Mouse (Mus musculus) hindbrain, embryonic 10.5 days (tissue): ENCODE measurements around the gene Gm28043. TPM values are rescaled to one million over a fixed set of nuclear protein-coding genes. Genes with fewer than 3 reads are reported as not detected.
A peak's percentile ranks its signal among the peaks of the same experiment; 100 is the strongest.

ENCODE experiments used
- DNase-seq: peaks from one replicate; pipeline ENCODE4 v3.0.0-alpha.2; 2017; ENCODE audit warnings: low spot score
- H3K27ac ChIP-seq: fragments of 300-500 bp; sonication (generic); 2 replicates; pipeline ENCODE4 v1.5.1; 2016; ENCODE audit warnings: mild to moderate bottlenecking, moderate library complexity
- H3K27me3 ChIP-seq: fragments of 300-500 bp; sonication (generic); 2 replicates; pipeline ENCODE4 v1.6.1; 2016; ENCODE audit warnings: mild to moderate bottlenecking; ENCODE audit not compliant: poor library complexity, insufficient read depth, severe bottlenecking
- H3K36me3 ChIP-seq: fragments of 300-500 bp; sonication (generic); 2 replicates; pipeline ENCODE4 v1.6.1; 2016; ENCODE audit warnings: mild to moderate bottlenecking, moderate library complexity
- H3K4me1 ChIP-seq: fragments of 300-500 bp; sonication (generic); replicated peaks from 2 replicates; pipeline ENCODE4 v1.6.1; 2016; ENCODE audit warnings: mild to moderate bottlenecking
- H3K4me3 ChIP-seq: fragments of 300-500 bp; sonication (generic); 2 replicates; pipeline ENCODE4 v1.5.1; 2016; ENCODE audit warnings: mild to moderate bottlenecking, moderate library complexity
- H3K9me3 ChIP-seq: fragments of 300-500 bp; sonication (generic); 2 replicates; pipeline ENCODE4 v1.6.1; 2016; ENCODE audit warnings: mild to moderate bottlenecking, moderate library complexity
- WGBS: fragments of 180-500 bp; shearing (Covaris S2); methylation state at CpG from one replicate; pipeline ENCODE4 v1.1.7; 2016; 5-methylcytosine and 5-hydroxymethylcytosine counted together
- polyA plus RNA-seq: library from polyadenylated mRNA; unstranded; fragments of >200 nt; fragmentation: Nextera tagmentation; extraction: Ambion mirVana; gene quantifications from 2 replicates; pipeline ENCODE4 v1.2.1, GENCODE M21; 2016

Gm28043 gene
- 2.8 and 3.3 TPM in 2 replicates for polyA plus RNA-seq

GRCm38 (mm10) chr17:29614115-29615023 is at the start of gene Gm28043, which contains the start of gene Rnf8:
Gene Gm28043, plus strand, starts transcription at chr17:29614876.
Gene Rnf8, plus strand, starts transcription at chr17:29614790.
- Histone ChIP-seq H3K4me3 (peak within 1 kb of the TSS; percentile 99), H3K27ac (peak within 1 kb of the TSS; percentile 99), H3K36me3 (peaks cover 27% of the 10 kb centered on the region), H3K9me3 (no peaks in the 10 kb centered on the region), H3K4me1 (peaks cover 31% of the 10 kb centered on the region), H3K27me3 (no peaks in the 10 kb centered on the region)
- peak; percentile 94 for DNase-seq
- 2% methylated on average over 52 of the region's 52 CpGs for WGBS

GRCm38 (mm10) chr17:29565521-29565920 is 49.2 kb upstream of the Gm28043 start:
- Histone ChIP-seq H3K9me3 (no peaks in the 10 kb centered on the region), H3K4me1 (no peaks in the 10 kb centered on the region), H3K27ac (no peak overlapping the region), H3K4me3 (no peak overlapping the region), H3K36me3 (peaks cover 66% of the 10 kb centered on the region), H3K27me3 (no peaks in the 10 kb centered on the region)
- whole genome bisulfite sequencing = 98% methylated on average over 5 of the region's 5 CpGs
- no peak for DNase-seq

- Histone ChIP-seq H3K4me3 (no peak overlapping the region), H3K27ac (no peak overlapping the region), H3K36me3 (peaks cover 95% of the 10 kb centered on the region), H3K27me3 (no peaks in the 10 kb centered on the region), H3K4me1 (no peaks in the 10 kb centered on the region), H3K9me3 (no peaks in the 10 kb centered on the region)
- no peak for DNase-seq
- 86% methylated on average over 15 of the region's 15 CpGs for WGBS
Measured at GRCm38 (mm10) chr17:29568435-29568834, 46.2 kb upstream of the Gm28043 start.

- H3K36me3 ChIP-seq = peaks cover 97% of the 10 kb centered on the region
- WGBS = 86% methylated on average over 6 of the region's 6 CpGs
- H3K4me1 ChIP-seq = no peaks in the 10 kb centered on the region
- H3K27me3 ChIP-seq = no peaks in the 10 kb centered on the region
- H3K4me3 ChIP-seq = no peak overlapping the region
- H3K27ac ChIP-seq = no peak overlapping the region
- DNase-seq = no peak
- no peaks in the 10 kb centered on the region for H3K9me3 ChIP-seq
Measured at GRCm38 (mm10) chr17:29569831-29570230, 44.8 kb upstream of the Gm28043 start.

DNA sequence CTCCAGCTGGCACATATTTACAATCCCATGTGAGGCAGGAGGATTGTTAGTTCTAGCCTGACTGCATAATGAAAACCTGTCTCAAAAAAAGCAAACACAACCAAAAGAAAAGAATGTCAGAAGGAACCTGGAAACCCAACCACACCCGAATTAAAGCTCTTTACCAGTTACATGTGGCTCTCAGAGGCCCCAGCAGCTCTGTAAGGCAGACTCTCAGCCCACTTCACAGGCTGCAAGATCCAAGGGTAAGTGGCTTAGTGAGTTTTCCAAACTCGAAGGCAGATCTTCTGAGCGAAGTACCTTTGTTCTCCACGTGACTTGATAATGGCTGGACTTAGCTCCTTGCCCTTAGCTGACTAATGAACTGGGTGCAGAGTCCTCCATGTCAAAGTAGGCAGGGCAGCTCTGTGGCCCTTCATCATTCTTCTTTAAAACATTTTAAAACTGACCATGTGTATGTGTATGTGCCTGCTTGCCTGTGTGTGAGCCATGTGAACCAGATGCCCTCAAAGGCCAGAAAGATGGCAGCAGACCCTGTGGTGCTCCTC is 35.0 kb upstream of the Gm28043 start:
- H3K27ac ChIP-seq = no peak overlapping the region
- no peaks in the 10 kb centered on the region for H3K4me1 ChIP-seq
- 88% methylated on average over 4 of the region's 4 CpGs for WGBS
- H3K4me3 ChIP-seq = no peak overlapping the region
- H3K36me3 ChIP-seq = peaks cover 89% of the 10 kb centered on the region
- no peaks in the 10 kb centered on the region for H3K27me3 ChIP-seq
- H3K9me3 ChIP-seq = no peaks in the 10 kb centered on the region
- no peak for DNase-seq

DNA sequence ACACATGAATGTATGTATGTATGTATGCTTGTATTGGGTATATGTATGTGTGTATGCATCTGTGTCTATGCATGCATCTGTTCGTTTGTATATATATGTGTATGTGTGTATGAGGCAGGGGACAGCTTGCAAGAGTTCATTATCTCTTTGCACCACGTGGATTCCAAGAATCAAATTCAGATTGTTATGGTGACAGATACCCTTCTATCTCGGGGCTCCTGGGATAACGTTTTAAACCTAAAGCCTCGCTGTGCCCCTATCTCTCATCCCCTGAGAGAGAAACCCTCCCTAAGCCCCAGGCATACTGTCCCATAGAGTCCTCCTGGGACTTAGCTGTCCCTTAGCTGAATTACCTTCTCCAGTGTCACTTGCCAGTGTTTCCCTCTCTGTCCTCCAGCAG is 31.1 kb upstream of the Gm28043 start:
- Histone ChIP-seq H3K4me3 (no peak overlapping the region), H3K27me3 (no peaks in the 10 kb centered on the region), H3K9me3 (no peaks in the 10 kb centered on the region), H3K36me3 (peaks cover 74% of the 10 kb centered on the region), H3K4me1 (0 out of 2 replicates have a peak, but pooled peaks cover under 1% of the 10 kb centered on the region), H3K27ac (no peak overlapping the region)
- 88% methylated on average over 5 of the region's 5 CpGs for WGBS
- DNase-seq = no peak

DNA sequence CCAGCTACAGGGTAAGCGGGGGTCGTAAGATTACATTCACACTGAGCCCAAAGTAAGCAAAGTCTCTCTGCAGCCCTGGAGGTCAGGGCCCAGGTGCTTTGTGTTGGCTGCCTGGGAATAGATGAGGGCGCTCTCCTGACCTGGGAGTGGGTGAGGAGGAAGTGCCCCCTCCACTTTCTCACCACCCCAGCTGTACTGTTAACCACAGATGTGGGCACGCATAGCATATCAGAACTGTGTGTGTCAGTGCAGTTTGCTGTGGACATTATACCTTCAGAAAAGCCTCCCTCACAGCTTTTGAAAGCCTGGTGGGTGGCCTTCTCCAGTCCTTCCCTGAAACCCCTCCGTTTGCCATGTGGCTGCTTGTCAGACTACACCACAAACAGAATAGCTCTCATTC is 30.4 kb upstream of the Gm28043 start:
- H3K4me1 ChIP-seq = peaks cover 8% of the 10 kb centered on the region
- H3K27me3 ChIP-seq = no peaks in the 10 kb centered on the region
- DNase-seq = no peak
- 85% methylated on average over 5 of the region's 5 CpGs for WGBS
- H3K4me3 ChIP-seq = no peak overlapping the region
- no peak overlapping the region for H3K27ac ChIP-seq
- no peaks in the 10 kb centered on the region for H3K9me3 ChIP-seq
- peaks cover 66% of the 10 kb centered on the region for H3K36me3 ChIP-seq

- no peak for DNase-seq
- H3K27me3 ChIP-seq = no peaks in the 10 kb centered on the region
- no peaks in the 10 kb centered on the region for H3K9me3 ChIP-seq
- WGBS = 73% methylated on average over 3 of the region's 3 CpGs
- peaks cover 63% of the 10 kb centered on the region for H3K36me3 ChIP-seq
- no peak overlapping the region for H3K4me3 ChIP-seq
- peaks cover 12% of the 10 kb centered on the region for H3K4me1 ChIP-seq
- no peak overlapping the region for H3K27ac ChIP-seq
Measured at GRCm38 (mm10) chr17:29584737-29585136, 29.9 kb upstream of the Gm28043 start.

- Histone ChIP-seq H3K27ac (no peak overlapping the region), H3K4me3 (no peak overlapping the region), H3K27me3 (no peaks in the 10 kb centered on the region), H3K9me3 (no peaks in the 10 kb centered on the region), H3K4me1 (peaks cover 15% of the 10 kb centered on the region), H3K36me3 (peaks cover 58% of the 10 kb centered on the region)
- DNase-seq = no peak
- WGBS = 90% methylated on average over 6 of the region's 6 CpGs
Measured at GRCm38 (mm10) chr17:29585446-29585845, 29.2 kb upstream of the Gm28043 start.

DNA sequence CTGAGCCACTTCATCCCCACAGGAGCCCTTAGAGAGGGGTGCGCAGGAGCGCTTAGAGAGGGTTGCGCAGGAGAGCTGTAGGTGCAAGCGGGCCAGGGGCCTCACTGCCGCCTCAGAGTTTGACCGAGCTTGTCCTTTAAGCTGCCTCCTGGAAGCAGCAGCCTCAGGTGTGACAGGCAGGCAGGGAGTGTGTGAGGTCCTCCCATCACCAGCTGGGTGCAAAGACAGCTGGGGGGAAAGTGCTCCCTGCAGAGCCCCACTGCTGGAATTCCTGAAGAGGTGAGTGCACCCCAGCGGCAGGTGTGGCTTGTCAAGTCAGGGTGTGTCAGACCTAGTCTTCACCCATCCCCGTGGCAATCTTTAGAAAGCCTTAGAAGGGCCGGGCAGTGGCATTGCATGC is 27.8 kb upstream of the Gm28043 start:
- no peak for DNase-seq
- WGBS = 90% methylated on average over 9 of the region's 9 CpGs
- peaks cover 54% of the 10 kb centered on the region for H3K36me3 ChIP-seq

DNA sequence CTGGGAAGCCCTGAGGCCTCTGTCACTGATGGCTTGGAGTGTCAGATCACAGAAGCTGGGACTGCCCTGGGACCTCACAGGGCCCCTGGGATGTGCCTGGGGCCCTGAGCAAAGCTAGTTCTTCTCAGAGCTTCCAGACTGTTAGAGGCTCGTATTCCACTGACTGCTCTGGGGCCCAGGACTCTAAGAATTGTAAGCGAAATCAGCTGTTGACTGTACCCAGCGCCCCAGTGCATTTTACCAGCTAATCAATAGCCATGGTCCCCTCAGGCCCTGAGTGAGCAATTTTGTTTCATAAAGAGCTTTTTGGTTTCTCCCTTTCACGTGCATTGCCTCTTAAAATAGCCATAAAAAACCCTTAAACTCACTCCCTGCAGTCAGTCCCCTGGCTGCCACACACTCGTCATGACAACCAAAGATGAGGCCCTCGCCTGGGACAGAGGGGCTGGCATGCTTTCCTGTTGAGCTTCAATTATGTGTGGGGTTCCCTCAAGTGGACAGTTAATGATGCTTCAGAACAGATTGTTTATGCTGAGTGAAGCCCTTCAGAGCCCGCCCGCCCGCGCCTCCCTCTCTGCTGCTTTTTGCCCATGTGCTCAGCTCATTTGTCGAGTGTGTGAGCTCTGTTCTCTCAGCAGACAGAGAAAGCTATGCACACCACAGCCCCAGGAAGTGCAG is 25.3 kb upstream of the Gm28043 start:
- Histone ChIP-seq H3K27me3 (no peaks in the 10 kb centered on the region), H3K4me3 (no peak overlapping the region), H3K36me3 (peaks cover 50% of the 10 kb centered on the region), H3K9me3 (no peaks in the 10 kb centered on the region), H3K27ac (peak overlapping the region; percentile 63), H3K4me1 (peaks cover 15% of the 10 kb centered on the region)
- WGBS = 57% methylated on average over 11 of the region's 11 CpGs
- peak; percentile 18 for DNase-seq

More for the DNA sequence above, 27.8 kb upstream of the Gm28043 start:
- Histone ChIP-seq H3K27me3 (no peaks in the 10 kb centered on the region), H3K4me3 (no peak overlapping the region), H3K4me1 (peaks cover 15% of the 10 kb centered on the region), H3K9me3 (no peaks in the 10 kb centered on the region), H3K27ac (no peak overlapping the region)

- Histone ChIP-seq H3K4me1 (peaks cover 29% of the 10 kb centered on the region), H3K27ac (peak overlapping the region; percentile 79), H3K4me3 (no peak overlapping the region), H3K27me3 (no peaks in the 10 kb centered on the region), H3K9me3 (no peaks in the 10 kb centered on the region), H3K36me3 (peaks cover 76% of the 10 kb centered on the region)
- whole genome bisulfite sequencing = 79% methylated on average over 15 of the region's 15 CpGs
- DNase-seq = no peak
Measured at GRCm38 (mm10) chr17:29595891-29596770, 18.5 kb upstream of the Gm28043 start.
